Mouse (Mus musculus): ENCODE results near the gene Nek2. TPM values are rescaled to one million over a fixed set of nuclear protein-coding genes. Genes with fewer than 3 reads are reported as not detected.

Gene Nek2
- total RNA-seq, 2 experiments from 2014 or later: 4.7 to 4.9 TPM

- DNase-seq: no peak
Measured at GRCm38 (mm10) chr1:191814240-191814639, 7.0 kb upstream of the Nek2 start.

DNA sequence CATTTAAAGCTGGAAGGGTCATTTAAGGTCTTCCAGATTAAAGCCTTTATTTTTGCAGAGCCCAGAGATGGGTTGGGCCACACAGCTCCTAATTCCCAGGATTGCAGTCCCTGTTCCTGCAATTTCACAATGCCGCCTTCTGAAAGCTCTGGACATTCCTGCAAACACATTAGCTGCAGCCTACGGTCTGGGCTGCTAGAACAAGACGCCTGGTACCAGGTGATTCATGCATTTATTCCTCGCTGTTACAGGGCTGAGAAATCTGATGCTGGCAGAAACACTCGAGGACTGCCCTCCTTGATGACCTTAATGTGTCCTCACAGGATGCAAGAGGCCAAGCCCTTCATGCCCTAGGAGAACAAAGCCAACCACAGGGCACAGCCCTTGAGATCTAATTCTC lies 6.3 kb upstream of the Nek2 start:
- DNase-seq: no peak

DNA sequence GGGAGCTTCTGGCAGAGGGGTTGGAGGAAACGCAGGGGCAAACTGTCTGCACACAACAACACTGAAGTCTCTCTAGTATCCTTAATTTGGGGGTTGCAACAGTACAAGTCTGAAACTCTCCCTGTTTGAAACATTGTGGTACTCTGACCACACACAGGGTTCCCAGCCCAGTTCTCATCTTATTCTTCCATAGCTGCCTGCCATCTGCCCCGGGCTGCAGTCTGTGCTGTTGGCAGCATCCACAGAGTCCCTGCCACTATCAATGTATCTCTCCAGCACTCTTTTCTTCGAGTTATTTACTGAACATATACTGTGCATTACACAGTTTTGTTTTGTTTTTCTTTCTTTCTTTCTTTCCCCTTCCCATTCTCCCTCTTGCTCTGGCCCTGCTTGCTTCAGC lies 4.6 kb upstream of the Nek2 start:
- no peak for DNase-seq

DNA sequence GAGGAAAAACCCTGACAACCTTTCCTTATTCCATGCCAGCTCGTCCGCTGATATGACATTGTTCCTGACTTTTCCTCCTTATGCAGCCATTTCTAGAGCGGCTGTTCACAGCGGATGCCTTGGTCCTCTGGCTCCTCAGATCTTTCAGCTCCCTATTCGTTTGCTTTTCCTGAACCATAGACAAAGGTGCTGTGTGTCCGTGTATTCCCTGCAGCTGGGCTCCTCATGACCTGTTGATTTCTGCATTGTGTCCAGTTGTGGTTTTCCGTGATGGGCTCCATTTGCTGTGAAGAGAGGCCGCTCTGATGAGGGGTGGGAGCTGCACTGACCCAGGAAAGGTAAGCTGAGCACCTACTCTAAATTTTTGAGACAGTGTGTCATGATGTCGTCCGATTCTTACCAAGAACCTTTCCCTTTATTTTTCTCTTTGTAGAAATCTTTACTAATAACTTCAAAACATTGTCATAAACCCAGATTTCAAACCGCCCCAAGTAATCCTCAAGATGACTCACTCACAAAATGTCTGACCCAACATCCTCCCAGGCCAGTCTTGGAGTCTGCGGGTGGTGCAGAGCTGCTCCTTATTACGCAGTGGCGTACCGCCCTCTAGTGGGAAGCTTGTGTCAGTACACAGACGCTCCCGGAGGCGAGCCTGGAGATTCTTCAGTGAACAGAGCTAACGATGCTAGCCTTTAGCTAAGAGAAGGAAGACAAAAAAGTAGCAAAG lies 3.7 kb upstream of the Nek2 start:
- DNase-seq: peak; percentile 88

GRCm38 (mm10) chr1:191818145-191818631 lies 3.1 kb upstream of the Nek2 start:
- no peak for DNase-seq

- no peak for DNase-seq
Measured at GRCm38 (mm10) chr1:191819026-191819425, 2.2 kb upstream of the Nek2 start.

- DNase-seq: no peak
Measured at GRCm38 (mm10) chr1:191820951-191821325, 306 bp upstream of the Nek2 start.

- DNase-seq: no peak
Measured at GRCm38 (mm10) chr1:191829124-191829523, 7.9 kb downstream of the Nek2 start.

DNA sequence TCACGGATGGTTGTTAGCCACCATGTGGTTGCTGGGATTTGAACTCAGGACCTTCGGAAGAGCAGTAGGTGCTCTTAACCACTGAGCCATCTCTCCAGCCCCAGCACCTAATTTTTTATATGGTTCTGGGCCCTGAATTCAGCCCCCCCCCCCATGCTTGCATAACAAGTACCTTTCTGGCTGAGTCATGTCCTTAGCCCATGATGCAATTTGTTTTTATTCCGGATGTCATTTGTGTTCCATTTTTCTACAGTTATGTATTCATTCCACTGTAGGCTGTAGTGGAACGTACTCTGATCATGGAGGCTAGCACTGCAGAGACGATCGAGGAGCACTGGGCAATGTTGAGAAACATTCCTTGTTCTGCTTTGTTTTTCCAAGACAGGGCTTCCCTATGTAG lies 12.2 kb downstream of the Nek2 start:
- no peak for DNase-seq

DNA sequence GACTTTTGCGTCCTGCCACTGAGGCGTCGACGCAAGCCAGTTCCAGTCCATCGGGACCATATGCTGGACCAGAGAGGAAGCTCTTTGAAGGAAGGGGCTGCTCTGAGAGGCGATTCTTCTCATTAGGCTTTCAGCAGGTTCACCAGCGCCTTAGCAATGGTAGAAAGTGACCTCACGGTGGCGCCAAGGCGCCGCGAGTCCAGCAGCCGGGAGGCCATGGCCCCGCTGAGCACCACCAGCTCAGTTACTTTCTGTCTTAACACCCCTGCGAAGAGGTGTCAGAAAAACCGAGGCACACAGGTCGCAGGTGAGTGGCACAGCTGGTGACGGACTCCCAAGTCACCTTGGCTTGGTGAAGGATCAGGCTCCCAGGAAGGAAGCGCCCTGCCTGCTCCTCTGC lies 13.6 kb downstream of the Nek2 start:
- DNase-seq: peak; percentile 76

DNA sequence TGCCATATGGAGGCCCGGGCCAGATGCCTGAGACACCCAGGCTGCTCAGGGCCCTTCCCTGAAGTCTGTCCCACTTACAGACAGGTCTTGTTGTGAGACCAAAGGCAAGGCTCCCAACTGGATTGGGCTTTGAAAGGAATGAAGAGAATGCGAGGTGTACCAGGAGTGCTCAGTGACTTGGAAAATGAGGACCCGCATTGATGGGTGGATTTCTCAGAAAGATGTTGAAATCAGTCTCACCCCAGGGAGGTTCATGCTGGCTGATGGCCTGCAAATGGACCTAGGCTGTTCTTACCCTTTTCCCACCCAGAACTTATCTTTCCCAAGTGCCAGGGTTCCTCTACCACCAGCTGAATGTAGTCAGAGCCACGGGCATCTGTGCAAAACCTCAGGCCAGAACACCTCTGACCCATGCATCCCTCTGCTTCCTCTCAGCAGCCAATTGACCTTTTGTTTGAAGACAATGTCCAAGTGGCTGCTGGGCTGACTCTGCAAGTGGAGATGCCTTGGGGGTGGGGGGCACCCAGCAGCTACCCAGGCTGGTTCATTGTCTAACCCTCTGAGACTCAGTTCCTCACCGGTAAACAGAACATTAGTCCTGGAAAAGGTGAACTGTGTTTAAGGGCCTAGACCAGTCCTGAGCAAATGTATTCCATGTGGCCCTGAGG lies 15.2 kb downstream of the Nek2 start:
- DNase-seq: no peak

- no peak for DNase-seq
Measured at GRCm38 (mm10) chr1:191837691-191838090, 16.4 kb downstream of the Nek2 start.

DNA sequence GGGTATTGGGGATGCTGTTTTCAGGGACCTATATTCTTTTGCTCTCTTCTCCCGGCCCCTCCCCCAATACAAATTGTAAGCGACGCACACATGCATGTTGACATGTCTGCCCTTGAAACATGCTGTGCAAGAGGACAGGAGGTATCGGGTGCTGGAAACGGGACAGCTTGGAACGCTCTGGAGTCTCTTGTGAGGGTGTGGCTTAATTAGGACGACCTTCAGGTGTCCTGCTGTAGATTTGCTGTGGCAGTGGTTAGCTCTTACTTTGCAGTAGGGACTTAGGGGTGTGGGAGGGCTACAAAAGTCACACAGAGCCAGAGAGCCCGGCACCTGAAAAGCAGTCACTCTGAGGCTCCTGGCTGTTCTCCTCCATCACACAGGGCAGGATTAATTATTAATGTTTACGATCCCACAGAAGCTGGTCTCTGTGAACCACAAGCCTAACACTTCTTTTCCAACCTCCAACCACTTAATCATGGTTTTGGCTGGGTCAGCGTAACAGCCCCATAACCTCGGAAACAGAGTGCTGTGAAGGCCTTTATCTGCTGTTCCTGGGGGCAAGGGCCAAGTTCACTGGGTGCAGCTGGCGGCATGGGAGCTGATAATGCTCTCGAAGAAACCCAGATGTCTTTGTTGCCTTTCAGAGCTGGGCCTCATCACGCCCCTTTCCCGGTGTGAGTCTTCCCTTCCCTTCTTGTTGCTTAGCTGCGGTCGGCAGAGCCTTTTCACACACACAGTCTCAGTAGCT lies 17.9 kb downstream of the Nek2 start:
- no peak for DNase-seq

- no peak for DNase-seq
Measured at GRCm38 (mm10) chr1:191840774-191841565, 19.7 kb downstream of the Nek2 start.

- no peak for DNase-seq
Measured at GRCm38 (mm10) chr1:191842247-191842646, 21.0 kb downstream of the Nek2 start.

- DNase-seq: no peak
Measured at GRCm38 (mm10) chr1:191846667-191847066, 25.4 kb downstream of the Nek2 start.

DNA sequence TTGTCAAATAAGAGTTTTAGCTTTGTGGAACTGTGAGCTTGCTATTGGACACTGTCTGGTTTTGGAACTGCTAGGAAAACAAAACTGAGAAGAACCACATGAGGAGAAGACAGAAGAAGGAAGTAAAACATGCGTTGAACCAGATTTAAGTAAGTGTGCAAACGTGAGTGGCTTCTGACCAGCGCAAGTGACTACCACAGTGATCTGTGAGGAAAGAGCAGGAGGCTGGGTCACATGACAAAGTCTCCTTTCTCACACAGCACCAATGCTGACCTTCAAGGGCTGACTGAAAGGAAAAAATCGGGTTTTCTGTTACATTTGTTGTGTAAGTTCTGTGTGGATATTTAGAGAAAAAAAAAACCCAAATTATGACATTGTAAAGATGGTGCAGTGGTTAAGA lies 28.3 kb downstream of the Nek2 start:
- DNase-seq: no peak

- no peak for DNase-seq
Measured at GRCm38 (mm10) chr1:191853442-191853841, 32.2 kb downstream of the Nek2 start.

GRCm38 (mm10) chr1:191854716-191855115 lies 33.5 kb downstream of the Nek2 start:
- no peak for DNase-seq

DNA sequence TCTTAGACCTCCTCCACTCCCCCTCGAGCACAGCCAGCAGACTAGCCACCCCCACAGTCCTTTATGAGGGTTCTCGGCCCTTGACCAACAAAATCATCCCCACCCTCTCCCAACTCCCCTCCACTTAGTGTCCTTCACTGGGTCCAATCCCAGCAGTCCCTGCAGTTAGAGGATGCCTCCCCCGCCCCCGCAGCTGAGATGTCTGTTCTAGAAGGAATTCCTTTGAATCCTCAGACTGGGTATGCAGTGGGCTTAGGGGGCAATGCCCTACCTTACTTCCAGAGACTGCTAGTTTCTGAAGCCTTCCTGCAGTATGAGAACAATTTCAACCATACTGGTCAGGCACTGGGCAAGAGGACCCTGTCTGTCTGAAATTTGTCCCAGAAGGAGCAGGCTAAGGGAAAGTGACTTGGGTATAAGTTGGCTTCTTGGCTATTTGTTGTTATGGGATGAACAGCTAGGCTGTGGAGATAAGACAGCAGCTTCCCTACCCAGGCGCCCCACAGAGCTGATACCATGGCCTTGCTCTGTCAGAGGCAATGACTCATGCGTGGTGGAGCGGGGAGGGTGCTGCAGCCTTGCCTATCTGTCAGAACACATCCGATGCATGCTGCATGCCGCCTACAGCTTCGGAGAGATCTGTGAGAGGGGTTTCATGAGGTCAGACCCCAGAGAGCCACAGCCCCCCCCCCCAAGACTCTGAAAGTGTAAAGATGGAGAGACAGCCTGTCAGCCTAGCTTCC lies 34.1 kb downstream of the Nek2 start:
- no peak for DNase-seq

GRCm38 (mm10) chr1:191856886-191857651 lies 35.8 kb downstream of the Nek2 start:
- DNase-seq: no peak
